Mouse (Mus musculus) lung, adult 2 months (tissue): ENCODE data around the gene Ston2. TPM values are rescaled to one million over a fixed set of nuclear protein-coding genes. Genes with fewer than 3 reads are reported as not detected.
"Not testable (repeated sequence)": the region's sequence is repeated elsewhere in the genome, so short reads cannot be mapped to it uniquely, and the experiment has no call there.

ENCODE experiments used
- DNase-seq: peaks from one replicate; pipeline ENCODE4 v3.0.0; 2022
- H3K4me1 ChIP-seq: fragments of 200-500 bp; 2 replicates; pipeline ENCODE4 v1.6.1; 2011; ENCODE audit warnings: low read length; ENCODE audit not compliant: control insufficient read depth, insufficient read depth
- H3K4me3 ChIP-seq: fragments of 200-500 bp; replicated peaks from 2 replicates; pipeline ENCODE3; 2011; ENCODE audit warnings: low read depth, mild to moderate bottlenecking, control low read depth, low read length; ENCODE audit errors: extremely low read depth
- CTCF ChIP-seq: fragments of 200-500 bp; IDR thresholded peaks from 2 replicates; pipeline ENCODE4 v1.5.1; 2011; ENCODE audit warnings: mild to moderate bottlenecking, low read length, control low read depth; ENCODE audit not compliant: insufficient read depth
- POLR2A ChIP-seq: fragments of 200-500 bp; IDR thresholded peaks from 2 replicates; pipeline ENCODE4 v1.6.1; 2011; ENCODE audit warnings: low read depth, mild to moderate bottlenecking, control low read depth, low read length, borderline replicate concordance; ENCODE audit errors: extremely low read depth
- WGBS: fragments of 180-500 bp; shearing (Covaris S2); methylation state at CpG from one replicate; pipeline ENCODE4 v1.1.7; 2018; 5-methylcytosine and 5-hydroxymethylcytosine counted together
- polyA plus RNA-seq: library from polyadenylated mRNA; depleted of rRNA; stranded (reverse); fragments of >200 nt; gene quantifications from 2 replicates; pipeline ENCODE4 v1.2.3, GENCODE M21; 2012

Ston2 gene
- polyA plus RNA-seq, 1 experiment = 22.2 TPM

DNA sequence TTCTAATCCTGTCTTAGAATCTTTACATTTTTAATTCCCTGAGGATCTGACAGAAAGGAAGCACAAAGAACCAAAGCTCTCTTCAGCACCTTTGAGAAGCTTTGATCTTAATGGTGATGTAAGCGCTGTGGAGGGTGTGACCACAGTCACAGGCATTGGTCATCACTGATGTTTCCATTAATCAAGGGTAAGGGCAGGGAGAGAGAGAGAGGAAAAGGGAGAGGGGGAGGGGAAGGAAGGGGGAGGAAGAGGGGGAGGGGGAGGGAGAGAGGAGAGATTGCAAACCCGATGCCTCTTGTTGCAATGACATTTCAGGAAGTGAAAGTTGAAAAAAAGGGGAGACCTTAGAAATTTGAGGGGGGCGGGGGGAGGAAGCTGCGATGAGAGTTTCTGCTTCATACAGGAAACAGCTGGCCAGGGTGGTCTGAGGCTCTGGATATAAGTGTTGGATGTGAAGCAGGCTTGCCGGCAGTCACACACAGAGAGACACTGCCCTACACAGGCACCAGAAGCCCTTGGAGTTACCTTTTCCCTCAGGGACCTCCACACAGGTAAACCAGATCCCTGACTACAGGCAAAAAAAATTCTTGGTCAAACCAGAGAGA, 31.5 kb downstream of the Ston2 start:
- 20% methylated on average over 5 of the region's 5 CpGs for WGBS
- no peak for TF ChIP-seq CTCF
- TF ChIP-seq POLR2A = no peak
- DNase-seq = no peak
- no peak overlapping the region for H3K4me3 ChIP-seq
- H3K4me1 ChIP-seq = peaks cover 9% of the 10 kb centered on the region

DNA sequence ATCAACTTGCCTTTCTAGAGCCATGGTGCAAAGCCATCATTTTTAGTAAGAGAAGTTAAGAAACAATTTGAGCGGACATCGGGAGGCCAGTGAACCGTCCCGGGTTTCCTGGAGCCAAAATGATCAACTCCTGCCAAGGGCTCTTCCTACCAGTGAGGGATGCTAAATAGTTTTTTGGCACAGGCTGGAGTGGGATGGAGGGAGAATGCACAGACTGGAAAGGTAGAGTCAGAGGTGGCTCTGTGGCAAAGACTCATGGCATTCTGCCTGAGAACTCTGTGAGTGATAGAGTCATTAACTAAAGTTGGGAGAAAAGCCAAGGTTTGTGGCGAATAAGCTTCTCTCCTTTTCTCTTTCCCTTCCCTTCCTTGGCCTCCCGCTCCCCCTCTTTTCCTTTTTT, 33.6 kb downstream of the Ston2 start:
- no peak for DNase-seq
- Histone ChIP-seq H3K4me3 (no peak overlapping the region), H3K4me1 (peaks cover 9% of the 10 kb centered on the region)
- no peak for TF ChIP-seq POLR2A
- TF ChIP-seq CTCF = no peak
- WGBS = 51% methylated on average over 6 of the region's 6 CpGs

DNA sequence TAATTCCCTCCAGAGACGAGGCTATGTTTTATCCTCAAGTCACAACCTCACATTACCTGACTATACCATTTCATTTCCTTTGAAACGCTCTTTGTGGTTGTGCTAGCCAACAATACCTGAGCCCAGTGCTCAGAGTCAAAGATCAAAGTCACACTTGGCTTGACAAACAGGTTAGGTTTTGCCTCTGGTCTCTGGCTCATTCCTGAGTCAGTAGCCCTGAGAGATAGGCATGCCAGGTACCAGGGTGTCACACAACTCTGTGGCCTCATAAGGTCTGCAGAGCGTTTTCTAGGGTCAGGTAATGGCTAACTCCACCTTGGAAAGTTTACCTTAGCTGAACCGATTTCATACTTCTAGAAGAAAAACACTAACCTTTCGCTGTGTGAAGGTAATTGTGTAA, 35.5 kb downstream of the Ston2 start:
- DNase-seq = no peak
- TF ChIP-seq POLR2A (no peak), CTCF (no peak)
- peaks cover 9% of the 10 kb centered on the region for H3K4me1 ChIP-seq
- WGBS = 87% methylated on average over 5 of the region's 5 CpGs
- H3K4me3 ChIP-seq = no peak overlapping the region

DNA sequence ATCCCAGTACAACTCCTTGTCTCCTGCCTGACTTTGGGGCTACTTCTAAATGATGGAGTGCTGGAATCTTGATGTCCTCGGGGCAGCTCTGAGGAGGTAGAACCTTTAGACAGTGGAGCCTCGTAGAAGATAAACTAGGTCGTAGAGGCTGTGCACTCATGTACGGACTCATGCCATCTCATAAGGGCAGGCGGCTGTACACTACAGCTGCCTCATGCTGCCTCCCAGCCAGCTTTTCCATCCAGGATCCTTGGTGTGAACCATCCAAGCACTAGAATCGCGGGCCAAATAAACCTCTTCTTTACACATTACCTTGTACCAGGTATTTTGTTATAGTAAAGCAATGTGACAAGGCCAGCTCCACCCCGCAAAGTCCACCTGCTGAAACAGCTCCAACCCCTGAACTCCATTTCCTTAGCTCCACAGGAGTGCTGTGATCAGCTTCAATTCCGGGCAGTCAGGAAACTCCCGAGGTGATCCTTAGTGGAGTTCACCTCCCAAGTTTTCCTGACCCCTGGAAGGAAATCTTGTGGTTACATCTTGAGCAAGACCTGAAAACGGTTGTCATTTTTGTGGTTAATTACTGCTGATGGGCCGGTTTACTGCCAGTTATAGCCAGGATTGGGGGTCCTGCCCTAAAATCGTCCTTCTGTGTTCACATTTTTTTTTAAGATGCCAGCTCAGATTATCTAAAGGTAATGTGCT, 36.1 kb downstream of the Ston2 start:
- TF ChIP-seq POLR2A (no peak), CTCF (no peak)
- peaks cover 9% of the 10 kb centered on the region for H3K4me1 ChIP-seq
- WGBS = 83% methylated on average over 13 of the region's 13 CpGs
- no peak overlapping the region for H3K4me3 ChIP-seq
- no peak for DNase-seq

DNA sequence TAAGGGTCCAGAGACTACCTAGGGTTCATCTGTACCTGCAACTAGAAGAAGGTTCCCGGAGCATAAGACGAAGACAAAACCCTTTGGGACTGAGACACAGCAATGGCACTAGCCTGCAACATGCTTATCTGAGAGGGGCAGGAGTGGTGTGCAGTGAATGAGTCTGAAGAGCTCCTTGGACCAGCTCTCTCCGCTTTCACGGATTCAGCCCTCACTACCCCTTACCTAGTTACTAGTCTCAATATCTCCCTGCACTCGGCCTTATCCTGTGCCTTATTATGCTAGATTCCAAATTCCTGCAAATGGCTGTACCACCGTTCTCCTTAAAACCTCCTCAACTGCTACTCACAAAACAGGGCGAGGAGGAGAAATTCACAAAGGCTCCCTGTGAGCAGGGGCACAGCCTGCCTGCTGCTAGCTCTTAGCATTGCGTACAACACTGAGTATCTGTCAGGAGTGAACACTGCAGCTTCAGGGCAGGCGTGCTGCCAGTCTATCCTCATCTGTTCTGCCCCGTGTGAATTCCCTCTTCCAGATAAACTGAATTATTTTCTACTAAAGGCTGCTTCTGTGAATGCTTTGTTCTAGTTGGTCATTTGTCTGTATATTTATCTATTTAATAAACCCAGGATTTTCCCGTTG, 38.5 kb downstream of the Ston2 start:
- DNase-seq = no peak
- no peak overlapping the region for H3K4me3 ChIP-seq
- H3K4me1 ChIP-seq = peaks cover 5% of the 10 kb centered on the region; the same call in 1 of the 2 replicates
- WGBS = 80% methylated on average over 11 of the region's 11 CpGs
- TF ChIP-seq POLR2A (no peak), CTCF (no peak)

DNA sequence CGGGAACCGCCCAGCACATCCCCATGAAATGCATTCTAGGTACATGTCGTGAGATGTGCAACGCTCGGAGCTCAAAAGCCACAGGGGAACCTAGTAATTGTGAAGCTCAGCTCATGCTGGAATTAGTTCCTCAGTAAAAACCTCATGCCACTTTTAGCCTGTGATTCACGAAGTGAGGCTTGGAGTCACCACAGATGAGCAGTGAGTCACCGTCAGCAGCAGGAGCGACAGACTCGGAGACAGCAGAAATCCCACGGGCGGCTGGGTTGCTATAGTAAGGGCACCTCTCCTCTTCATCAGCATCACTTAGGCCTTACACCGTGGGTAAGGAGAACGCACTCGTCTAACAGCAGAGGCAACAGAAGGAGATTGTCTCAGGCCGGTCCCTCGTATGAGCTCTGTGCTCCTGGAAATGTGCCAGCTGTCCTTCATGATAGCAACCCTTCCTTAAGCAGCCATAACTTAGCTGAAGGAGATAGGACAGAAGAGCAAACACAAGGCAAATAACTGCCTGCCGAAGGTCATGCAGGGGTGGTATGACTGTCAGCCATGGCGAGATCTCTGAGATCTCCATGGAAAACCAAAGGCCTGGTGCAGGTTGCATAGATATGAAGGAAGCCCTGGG, 39.8 kb downstream of the Ston2 start:
- WGBS = 67% methylated on average over 18 of the region's 18 CpGs
- no peak for TF ChIP-seq CTCF
- TF ChIP-seq POLR2A = no peak
- no peak for DNase-seq
- H3K4me3 ChIP-seq = no peak overlapping the region
- 0 out of 2 replicates have a peak, but pooled peaks cover 2% of the 10 kb centered on the region for H3K4me1 ChIP-seq

DNA sequence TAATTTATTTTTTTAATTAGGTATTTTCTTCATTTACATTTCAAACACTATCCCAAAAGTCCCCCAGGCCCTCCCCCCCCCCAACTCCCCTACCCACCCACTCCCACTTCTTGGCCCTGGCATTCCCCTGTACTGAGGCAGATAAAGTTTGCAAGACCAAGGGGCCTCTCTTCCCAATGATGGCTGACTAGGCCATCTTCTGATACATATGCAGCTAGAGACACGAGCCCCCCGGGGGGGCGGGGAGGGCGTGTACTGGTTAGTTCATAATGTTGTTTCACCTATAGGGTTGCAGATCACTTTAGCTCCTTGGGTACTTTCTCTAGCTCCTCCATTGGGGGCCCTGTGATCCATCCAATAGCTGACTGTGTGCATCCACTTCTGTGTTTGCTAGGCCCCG, 41.3 kb downstream of the Ston2 start:
- 95% methylated on average over 5 of the region's 5 CpGs for WGBS
- H3K4me1 ChIP-seq, H3K4me3 ChIP-seq, DNase-seq: not testable (repeated sequence)

DNA sequence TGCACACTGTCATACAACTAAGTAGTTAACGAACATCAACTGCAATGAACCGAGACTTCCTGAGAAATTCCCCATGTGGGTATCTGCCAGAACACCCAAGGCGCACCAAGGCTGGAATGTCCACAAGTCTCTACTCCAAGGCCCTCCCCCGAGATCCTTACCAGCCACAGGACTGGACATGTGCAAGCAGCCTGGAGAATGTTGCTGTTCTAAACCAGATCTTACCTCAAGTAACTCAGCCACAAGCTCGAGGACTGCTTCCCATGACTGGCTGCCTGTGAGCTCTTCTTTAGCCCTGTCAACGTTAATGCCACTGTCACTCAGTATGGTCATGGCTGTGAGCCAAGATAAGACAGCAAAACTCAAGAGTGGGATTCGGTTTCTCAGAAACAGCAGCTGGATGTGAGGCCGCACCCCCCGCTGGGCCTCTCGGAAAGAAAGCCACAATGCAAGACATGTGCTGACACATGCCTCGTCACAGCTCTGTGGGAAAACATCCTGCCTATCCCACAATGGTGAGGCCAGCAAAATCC, 42.4 kb downstream of the Ston2 start:
- TF ChIP-seq CTCF = no peak
- TF ChIP-seq POLR2A = no peak
- H3K4me1 ChIP-seq = 0 out of 2 replicates have a peak, but pooled peaks cover 2% of the 10 kb centered on the region
- DNase-seq = no peak
- WGBS = 38% methylated on average over 11 of the region's 11 CpGs
- H3K4me3 ChIP-seq = no peak overlapping the region

DNA sequence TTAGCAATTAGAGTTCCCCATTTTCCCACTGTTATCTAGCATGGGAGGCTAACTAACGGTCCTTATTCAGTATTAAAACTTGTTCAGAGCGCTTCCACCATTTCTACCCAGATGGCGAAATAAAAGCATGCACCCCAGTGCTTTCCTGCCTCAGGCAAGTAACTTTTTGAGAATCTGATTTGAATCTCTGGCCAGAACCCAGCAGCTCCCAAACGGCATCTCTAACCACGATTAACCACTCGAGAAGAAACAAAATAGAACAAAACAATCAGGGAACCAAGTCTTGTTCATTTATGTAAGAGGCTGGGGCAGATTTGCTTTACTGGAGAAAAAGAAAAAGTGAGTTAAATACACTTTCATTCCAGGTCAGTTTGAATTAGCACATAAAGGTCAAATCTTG, 44.1 kb downstream of the Ston2 start:
- DNase-seq = no peak
- Histone ChIP-seq H3K4me1 (0 out of 2 replicates have a peak, but pooled peaks cover 2% of the 10 kb centered on the region), H3K4me3 (no peak overlapping the region)
- 78% methylated on average over 6 of the region's 6 CpGs for WGBS
- no peak for TF ChIP-seq POLR2A
- TF ChIP-seq CTCF = no peak

DNA sequence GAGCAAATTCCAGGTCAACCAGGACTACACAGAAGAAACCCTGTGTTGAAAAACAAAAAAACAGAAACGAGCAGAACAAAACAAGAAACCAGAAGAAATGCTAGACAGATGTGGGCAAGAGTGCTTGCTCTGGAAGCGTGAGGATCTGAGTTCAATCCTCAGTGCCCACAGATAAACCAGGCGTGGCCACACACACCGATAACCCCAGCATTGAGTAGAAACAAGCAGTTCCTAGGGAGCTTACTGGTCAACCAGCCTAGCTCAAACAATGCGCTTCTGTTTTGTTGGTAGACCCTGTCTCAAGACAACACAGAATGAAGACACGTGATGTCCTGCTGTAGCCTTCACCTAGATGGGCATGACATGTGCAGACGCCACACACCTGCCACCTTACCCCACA, 45.3 kb downstream of the Ston2 start:
- WGBS = 94% methylated on average over 7 of the region's 7 CpGs
- Histone ChIP-seq H3K4me3 (no peak overlapping the region), H3K4me1 (0 out of 2 replicates have a peak, but pooled peaks cover 2% of the 10 kb centered on the region)
- DNase-seq = no peak
- TF ChIP-seq CTCF = no peak
- no peak for TF ChIP-seq POLR2A
